Mouse (Mus musculus) stomach, embryonic 15.5 days (tissue): Measurements from ENCODE around the gene Lmnb2. TPM values are rescaled to one million over a fixed set of nuclear protein-coding genes. Genes with fewer than 3 reads are reported as not detected.
A peak's percentile ranks its signal among the peaks of the same experiment; 100 is the strongest.

Experiments
- ATAC-seq: fragments of 200-750 bp; cut with Nextera tagmentation; 2 replicates; pipeline ENCODE4 v1.8.0; 2017; ENCODE audit warnings: low read depth, moderate number of reproducible peaks, moderate TSS enrichment; ENCODE audit not compliant: insufficient read depth, low FRiP score
- H3K27ac ChIP-seq: fragments of 300-500 bp; sonication (generic); 2 replicates; pipeline ENCODE4 v1.5.1; 2015; ENCODE audit warnings: mild to moderate bottlenecking, inconsistent platforms
- H3K27me3 ChIP-seq: fragments of 300-500 bp; sonication (generic); replicated peaks from 2 replicates; pipeline ENCODE4 v1.6.1; 2015; ENCODE audit warnings: inconsistent platforms
- H3K36me3 ChIP-seq: fragments of 300-500 bp; sonication (generic); 2 replicates; pipeline ENCODE4 v1.6.1; 2015; ENCODE audit warnings: inconsistent platforms
- H3K4me1 ChIP-seq: fragments of 300-500 bp; sonication (generic); 2 replicates; pipeline ENCODE4 v1.6.1; 2015; ENCODE audit warnings: inconsistent platforms
- H3K4me2 ChIP-seq: fragments of 300-500 bp; sonication (generic); 2 replicates; pipeline ENCODE4 v1.6.1; 2015; ENCODE audit warnings: mild to moderate bottlenecking, inconsistent platforms
- H3K4me3 ChIP-seq: fragments of 300-500 bp; sonication (generic); replicated peaks from 2 replicates; pipeline ENCODE4 v1.5.1; 2015; ENCODE audit warnings: inconsistent platforms
- H3K9ac ChIP-seq: fragments of 300-500 bp; sonication (generic); 2 replicates; pipeline ENCODE4 v1.6.1; 2015; ENCODE audit warnings: inconsistent platforms
- H3K9me3 ChIP-seq: fragments of 300-500 bp; sonication (generic); 2 replicates; pipeline ENCODE4 v1.6.1; 2016; ENCODE audit warnings: inconsistent platforms
- WGBS: fragments of 180-500 bp; shearing (Covaris S2); methylation state at CpG from one replicate; pipeline ENCODE4 v1.1.7; 2015; 5-methylcytosine and 5-hydroxymethylcytosine counted together
- polyA plus RNA-seq: library from polyadenylated mRNA; unstranded; fragments of >200 nt; fragmentation: Nextera tagmentation; extraction: Ambion mirVana; gene quantifications from 2 replicates; pipeline ENCODE4 v1.2.1, GENCODE M21; 2015

Lmnb2 gene
- polyA plus RNA-seq, 1 experiment from 2014 or later, result 38.1 TPM

- Histone ChIP-seq H3K4me3 (no peak overlapping the region), H3K36me3 (peaks cover 52% of the 10 kb centered on the region), H3K4me1 (peaks cover 13% of the 10 kb centered on the region), H3K27ac (no peak overlapping the region), H3K27me3 (no peaks in the 10 kb centered on the region), H3K4me2 (no peak overlapping the region), H3K9ac (no peak overlapping the region), H3K9me3 (no peaks in the 10 kb centered on the region)
- 82% methylated on average over 28 of the region's 28 CpGs for WGBS
- ATAC-seq, result no peak
These were observed 13.9 kb downstream of the Lmnb2 start for GRCm38 (mm10) chr10:80904004-80904693.

GRCm38 (mm10) chr10:80903282-80903681, 14.8 kb downstream of the Lmnb2 start:
- no peak overlapping the region for H3K4me2 ChIP-seq
- WGBS, result 89% methylated on average over 10 of the region's 10 CpGs
- no peak overlapping the region for H3K9ac ChIP-seq
- H3K27me3 ChIP-seq, result no peaks in the 10 kb centered on the region
- H3K4me3 ChIP-seq, result no peak overlapping the region
- H3K36me3 ChIP-seq, result peaks cover 57% of the 10 kb centered on the region
- no peaks in the 10 kb centered on the region for H3K9me3 ChIP-seq
- peaks cover 19% of the 10 kb centered on the region for H3K4me1 ChIP-seq
- no peak overlapping the region for H3K27ac ChIP-seq
- ATAC-seq, result no peak

GRCm38 (mm10) chr10:80902273-80902940, 15.6 kb downstream of the Lmnb2 start:
- 92% methylated on average over 9 of the region's 9 CpGs for WGBS
- Histone ChIP-seq H3K27ac (no peak overlapping the region), H3K9ac (no peak overlapping the region), H3K4me3 (no peak overlapping the region), H3K27me3 (no peaks in the 10 kb centered on the region), H3K36me3 (peaks cover 49% of the 10 kb centered on the region), H3K4me1 (peaks cover 19% of the 10 kb centered on the region), H3K9me3 (no peaks in the 10 kb centered on the region), H3K4me2 (no peak overlapping the region)
- ATAC-seq, result no peak

- H3K9ac ChIP-seq, result no peak overlapping the region
- H3K9me3 ChIP-seq, result no peaks in the 10 kb centered on the region
- 86% methylated on average over 19 of the region's 19 CpGs for WGBS
- peak overlapping the region; percentile 69 for H3K27ac ChIP-seq
- H3K36me3 ChIP-seq, result peaks cover 45% of the 10 kb centered on the region
- H3K4me2 ChIP-seq, result peak overlapping the region; percentile 42
- H3K4me3 ChIP-seq, result peak overlapping the region; percentile 97; the same call in 1 of the 2 replicates
- no peaks in the 10 kb centered on the region for H3K27me3 ChIP-seq
- H3K4me1 ChIP-seq, result peaks cover 19% of the 10 kb centered on the region
- ATAC-seq, result no peak
These were observed 16.4 kb downstream of the Lmnb2 start for GRCm38 (mm10) chr10:80901409-80902272.

GRCm38 (mm10) chr10:80900318-80901247, 17.5 kb downstream of the Lmnb2 start, which contains the start of gene Timm13:
Gene Timm13 (minus strand): TSS chr10:80900969.
- H3K9me3 ChIP-seq, result no peaks in the 10 kb centered on the region
- peaks cover 39% of the 10 kb centered on the region for H3K36me3 ChIP-seq
- peak within 1 kb of the TSS; percentile 87 for H3K9ac ChIP-seq
- H3K27me3 ChIP-seq, result no peaks in the 10 kb centered on the region
- peak; percentile 95 for ATAC-seq
- peak within 1 kb of the TSS; percentile 95 for H3K4me2 ChIP-seq
- H3K27ac ChIP-seq, result peak within 1 kb of the TSS; percentile 83
- H3K4me3 ChIP-seq, result peak within 1 kb of the TSS; percentile 97
- WGBS, result under 1% methylated on average over 72 of the region's 72 CpGs
- H3K4me1 ChIP-seq, result peaks cover 19% of the 10 kb centered on the region

- Histone ChIP-seq H3K4me1 (peaks cover 19% of the 10 kb centered on the region), H3K4me3 (peak overlapping the region; percentile 97), H3K4me2 (peak overlapping the region; percentile 95), H3K36me3 (peaks cover 34% of the 10 kb centered on the region), H3K27ac (no peak overlapping the region), H3K9ac (peak overlapping the region; percentile 87), H3K27me3 (no peaks in the 10 kb centered on the region), H3K9me3 (no peaks in the 10 kb centered on the region)
- ATAC-seq, result no peak
- WGBS, result 12% methylated on average over 25 of the region's 25 CpGs
These were observed 18.3 kb downstream of the Lmnb2 start for GRCm38 (mm10) chr10:80899591-80900317.

- Histone ChIP-seq H3K9me3 (no peaks in the 10 kb centered on the region), H3K4me3 (peak overlapping the region; percentile 97), H3K27me3 (no peaks in the 10 kb centered on the region), H3K9ac (no peak overlapping the region), H3K36me3 (peaks cover 28% of the 10 kb centered on the region), H3K4me2 (peak overlapping the region; percentile 95; the same call in 1 of the 2 replicates), H3K4me1 (peaks cover 19% of the 10 kb centered on the region), H3K27ac (no peak overlapping the region)
- no peak for ATAC-seq
- WGBS, result 81% methylated on average over 8 of the region's 8 CpGs
These were observed 19.0 kb downstream of the Lmnb2 start for GRCm38 (mm10) chr10:80899074-80899473.

- ATAC-seq, result no peak
- no peak overlapping the region for H3K27ac ChIP-seq
- H3K9ac ChIP-seq, result no peak overlapping the region
These were observed 20.1 kb downstream of the Lmnb2 start for GRCm38 (mm10) chr10:80897861-80898510.

GRCm38 (mm10) chr10:80896581-80897485, 21.2 kb downstream of the Lmnb2 start:
- H3K4me2 ChIP-seq, result no peak overlapping the region
- H3K36me3 ChIP-seq, result peaks cover 10% of the 10 kb centered on the region; the same call in 1 of the 2 replicates
- ATAC-seq, result no peak
- peaks cover 19% of the 10 kb centered on the region for H3K4me1 ChIP-seq
- no peak overlapping the region for H3K4me3 ChIP-seq
- H3K9ac ChIP-seq, result no peak overlapping the region
- 67% methylated on average over 24 of the region's 24 CpGs for WGBS
- no peak overlapping the region for H3K27ac ChIP-seq
- no peaks in the 10 kb centered on the region for H3K9me3 ChIP-seq
- H3K27me3 ChIP-seq, result no peaks in the 10 kb centered on the region

More at GRCm38 (mm10) chr10:80897861-80898510, 20.1 kb downstream of the Lmnb2 start:
- Histone ChIP-seq H3K27me3 (no peaks in the 10 kb centered on the region), H3K36me3 (peaks cover 17% of the 10 kb centered on the region; the same call in 1 of the 2 replicates), H3K4me1 (peaks cover 19% of the 10 kb centered on the region), H3K9me3 (no peaks in the 10 kb centered on the region), H3K4me2 (0 out of 2 replicates have a peak overlapping the region, but pooled peaks have one; percentile 19), H3K4me3 (no peak overlapping the region)
- 40% methylated on average over 41 of the region's 41 CpGs for WGBS
